Mouse (Mus musculus): Measurements from ENCODE around the gene Sdad1.
A peak's percentile ranks its signal among the peaks of the same experiment; 100 is the strongest.

Sdad1 gene

GRCm38 (mm10) chr5:92240769-92241168 is 69.5 kb downstream of the Sdad1 start:
- DNase-seq (ENCODE audit: low spot score in 2 of 2), result no peak

GRCm38 (mm10) chr5:92239333-92240232 is 70.7 kb downstream of the Sdad1 start:
- peak; percentile 88 to 91 for DNase-seq (ENCODE audit: low spot score in 2 of 2)

- DNase-seq (ENCODE audit: low spot score in 2 of 2), result no peak
These were observed 75.2 kb downstream of the Sdad1 start for GRCm38 (mm10) chr5:92234939-92235557.

All from right cerebral cortex, adult 2 months (tissue).